Mouse (Mus musculus): ENCODE measurements around the gene Acad8.

The Acad8 gene

GRCm38 (mm10) chr9:26999461-27000395 lies at the start of gene Acad8, which contains the start of gene Thyn1:
Gene Acad8, minus strand, starts transcription at chr9:26999566.
Gene Thyn1, plus strand, starts transcription at chr9:26999710.
- DNase-seq = peak; percentile 98

GRCm38 (mm10) chr9:27043892-27044291 lies 44.5 kb upstream of the Acad8 start:
- no peak for DNase-seq

GRCm38 (mm10) chr9:27030763-27031100 lies 31.4 kb upstream of the Acad8 start:
- no peak for DNase-seq

GRCm38 (mm10) chr9:27029828-27030762 lies 30.7 kb upstream of the Acad8 start, which contains the start of the genes Vps26b and Ncapd3:
Gene Vps26b, minus strand, starts transcription at chr9:27030065.
Gene Ncapd3, plus strand, starts transcription at chr9:27030175.
- peak; percentile 99 for DNase-seq

GRCm38 (mm10) chr9:27029022-27029827 lies 29.9 kb upstream of the Acad8 start:
- peak; percentile 49 for DNase-seq

- DNase-seq = no peak
Observed at GRCm38 (mm10) chr9:27026708-27027107, 27.3 kb upstream of the Acad8 start.

- DNase-seq = no peak
Observed at GRCm38 (mm10) chr9:27023681-27024080, 24.3 kb upstream of the Acad8 start.

- no peak for DNase-seq
Observed at GRCm38 (mm10) chr9:27018961-27019360, 19.6 kb upstream of the Acad8 start.

GRCm38 (mm10) chr9:27011572-27011971 lies 12.2 kb upstream of the Acad8 start:
- DNase-seq = no peak

- DNase-seq = no peak
Observed at GRCm38 (mm10) chr9:27009231-27009630, 9.9 kb upstream of the Acad8 start.

GRCm38 (mm10) chr9:27006866-27007265 lies 7.5 kb upstream of the Acad8 start:
- DNase-seq = no peak

GRCm38 (mm10) chr9:27005933-27006332 lies 6.6 kb upstream of the Acad8 start:
- DNase-seq = no peak

- DNase-seq = no peak
Observed at GRCm38 (mm10) chr9:27005231-27005630, 5.9 kb upstream of the Acad8 start.

- no peak for DNase-seq
Observed at GRCm38 (mm10) chr9:26998669-26999460, 501 bp downstream of the Acad8 start.

GRCm38 (mm10) chr9:26997501-26997900 lies 1.9 kb downstream of the Acad8 start:
- DNase-seq = no peak

- DNase-seq = no peak
Observed at GRCm38 (mm10) chr9:26997062-26997461, 2.3 kb downstream of the Acad8 start.

- DNase-seq = no peak
Observed at GRCm38 (mm10) chr9:26993900-26994299, 5.5 kb downstream of the Acad8 start.

- no peak for DNase-seq
Observed at GRCm38 (mm10) chr9:26993118-26993517, 6.2 kb downstream of the Acad8 start.

- no peak for DNase-seq
Observed at GRCm38 (mm10) chr9:26990181-26990580, 9.2 kb downstream of the Acad8 start.

GRCm38 (mm10) chr9:26985668-26986277 lies 13.6 kb downstream of the Acad8 start:
- no peak for DNase-seq

- DNase-seq = no peak
Observed at GRCm38 (mm10) chr9:26985090-26985613, 14.2 kb downstream of the Acad8 start.

All from kidney, postnatal 10 days (tissue).